Mouse (Mus musculus): Measurements from ENCODE around the gene Gsx2.

Gene Gsx2

GRCm38 (mm10) chr5:75075383-75075941, at the start of gene Gsx2:
TSS of gene Gsx2 (plus strand) at chr5:75075601.
- DNase-seq (ENCODE audit: low read depth, low spot score): no peak

DNA sequence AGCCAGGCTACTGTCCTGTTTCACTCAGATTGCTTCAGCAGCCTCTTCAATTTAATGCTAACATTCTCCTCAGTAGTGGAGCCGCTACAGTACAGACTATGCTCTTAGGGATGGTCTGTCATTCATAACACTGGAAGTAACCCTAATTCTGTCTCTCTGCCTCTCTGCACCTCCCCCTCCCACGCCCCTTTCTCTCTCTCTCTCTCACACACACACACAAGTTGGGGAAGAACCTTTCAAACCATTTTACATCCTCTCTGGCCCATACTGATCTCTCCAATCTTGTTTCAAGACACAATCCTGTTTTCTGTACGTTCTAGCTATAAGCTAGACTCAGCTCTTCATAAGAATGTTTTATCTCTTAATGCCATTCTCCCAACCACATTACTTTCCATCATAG, 39.9 kb upstream of the Gsx2 start:
- no peak for DNase-seq (ENCODE audit: low read depth, low spot score)

- no peak for DNase-seq (ENCODE audit: low read depth, low spot score)
Observed at GRCm38 (mm10) chr5:75039307-75039706, 36.1 kb upstream of the Gsx2 start.

DNA sequence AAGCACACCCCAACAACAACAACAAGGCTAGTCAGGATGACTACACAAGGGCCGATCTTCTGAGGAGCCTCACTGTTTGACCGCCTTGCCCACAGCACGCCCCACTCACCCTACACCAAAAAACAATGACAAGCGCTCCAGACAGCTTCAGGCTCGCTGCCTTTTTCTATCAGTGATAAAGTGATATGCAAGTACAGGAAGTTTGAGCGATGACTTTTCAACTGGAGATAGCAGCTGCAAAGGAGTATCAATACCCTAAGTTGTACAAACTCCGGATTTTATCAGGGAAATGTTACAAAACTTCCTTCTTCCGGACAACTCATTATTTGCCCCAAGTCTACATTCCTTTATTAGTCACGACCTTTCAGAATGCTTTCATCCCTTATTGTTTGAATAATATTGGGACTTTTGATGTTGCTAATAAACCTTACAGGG, 32.4 kb upstream of the Gsx2 start:
- DNase-seq (ENCODE audit: low read depth, low spot score): no peak

DNA sequence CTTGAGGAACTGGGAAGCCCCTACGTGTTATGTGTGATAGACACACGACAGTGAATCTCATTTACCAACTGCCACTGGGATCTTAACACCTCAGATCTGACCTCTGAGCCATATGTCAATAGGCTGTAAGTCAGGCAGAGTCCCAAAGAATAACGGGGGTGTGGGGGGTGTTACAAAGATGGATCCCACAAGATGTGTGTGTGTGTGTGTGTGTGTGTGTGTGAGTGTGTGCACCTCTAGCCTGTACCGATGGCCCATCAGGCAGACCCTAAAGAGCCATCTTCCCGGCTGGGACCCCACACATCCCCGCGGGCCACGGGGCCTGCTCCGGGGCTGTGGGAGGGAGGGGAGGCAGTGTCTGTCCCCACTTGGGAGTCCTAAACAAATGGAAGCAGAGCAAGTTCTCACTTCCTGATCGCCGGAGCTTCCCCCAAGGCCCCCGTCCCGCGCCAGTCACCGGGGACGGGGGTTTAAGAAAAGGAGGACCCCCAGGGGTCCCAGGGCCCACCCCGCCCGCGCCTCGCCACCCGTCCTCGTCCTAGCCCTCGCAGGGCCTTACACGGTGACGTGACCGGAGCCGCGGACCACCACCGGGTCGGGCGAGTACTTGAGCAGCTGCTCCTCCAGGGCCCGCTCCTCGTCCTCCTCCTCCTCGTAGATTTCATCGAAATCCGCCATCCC, 31.6 kb upstream of the Gsx2 start:
- DNase-seq (ENCODE audit: low read depth, low spot score): no peak

DNA sequence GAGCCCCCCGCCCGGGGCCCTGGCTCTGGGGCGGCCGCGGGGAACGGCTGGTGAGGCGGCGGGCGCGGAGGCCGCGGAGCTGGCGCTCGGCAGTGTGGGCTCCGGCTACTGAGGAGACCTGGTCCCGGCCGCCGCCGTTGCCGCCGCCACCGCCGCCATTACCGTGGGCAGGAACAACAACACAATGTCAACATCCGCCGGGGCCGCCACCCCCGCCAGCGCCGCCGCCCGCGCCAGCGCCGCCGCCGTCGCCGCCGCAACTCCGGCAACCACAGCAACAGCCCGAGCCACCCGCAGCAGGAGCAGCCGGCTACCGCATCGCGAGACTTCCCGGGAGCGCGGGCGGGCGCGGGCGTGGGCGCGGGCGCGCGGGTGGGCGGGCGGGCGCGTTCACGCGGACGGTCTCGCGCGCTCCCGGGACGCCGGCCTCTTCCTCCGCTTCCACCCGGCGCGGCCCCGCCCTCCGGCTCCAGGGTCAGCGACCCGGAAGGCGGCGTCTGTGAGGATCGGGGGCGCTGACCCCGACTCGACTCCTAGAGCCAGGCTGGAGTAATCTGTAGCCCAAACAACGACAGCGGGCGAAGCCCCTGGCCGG, 31.0 kb upstream of the Gsx2 start, which contains the start of gene Chic2:
Gene Chic2 (minus strand): TSS at position 465 of the 595 bp plus-strand sequence.
- DNase-seq (ENCODE audit: low read depth, low spot score): no peak

DNA sequence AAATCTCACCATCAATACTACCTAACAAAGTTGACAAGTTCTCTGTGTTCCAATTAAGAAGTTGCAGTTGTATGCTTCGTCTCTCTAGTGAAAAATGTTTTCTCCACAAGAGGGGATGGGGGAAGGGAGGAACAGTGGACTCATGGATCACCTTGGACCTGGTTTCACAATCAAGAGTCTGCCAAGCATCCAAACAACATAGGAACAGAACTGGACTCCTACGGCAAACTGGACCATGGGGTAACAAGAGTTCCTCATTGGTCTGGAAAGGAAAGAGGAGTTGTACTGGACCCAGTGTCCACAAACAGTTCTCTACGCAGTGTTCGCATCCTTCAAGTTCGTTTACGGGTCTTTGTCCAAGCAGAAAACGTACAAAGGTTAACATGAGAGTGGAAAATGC, 30.0 kb upstream of the Gsx2 start:
- no peak for DNase-seq (ENCODE audit: low read depth, low spot score)

DNA sequence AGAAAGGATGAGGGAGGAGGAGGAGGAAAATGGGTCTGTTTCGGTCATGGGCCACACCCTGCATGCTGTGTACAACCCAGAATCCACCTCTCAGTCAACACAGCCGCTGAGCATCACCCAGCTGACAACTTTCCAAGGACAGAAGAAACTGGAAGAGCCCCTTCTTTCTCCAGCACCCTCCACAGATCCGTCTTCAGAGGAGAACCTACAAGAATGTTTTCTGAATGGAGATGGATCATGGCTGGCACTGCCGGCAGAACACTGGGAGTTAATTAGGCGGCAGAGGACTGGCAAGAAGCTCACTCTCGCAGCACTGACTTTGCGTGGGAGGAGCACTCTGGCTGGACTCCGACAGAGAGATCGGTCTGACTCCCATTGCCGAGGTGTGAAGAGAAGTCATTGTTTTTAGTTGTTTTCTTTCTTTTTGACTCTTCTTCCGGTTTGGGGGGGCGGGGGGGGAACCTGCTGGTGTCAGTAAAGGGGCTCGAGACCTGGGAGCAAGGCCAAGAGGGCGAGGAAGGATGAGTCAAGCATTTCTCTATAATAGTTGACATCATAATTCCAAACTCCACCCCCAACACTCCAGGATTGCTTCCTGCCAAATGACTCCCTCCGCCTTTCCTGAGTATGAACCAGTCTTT, 28.6 kb upstream of the Gsx2 start:
- DNase-seq (ENCODE audit: low read depth, low spot score): no peak

GRCm38 (mm10) chr5:75051109-75051508, 24.3 kb upstream of the Gsx2 start:
- no peak for DNase-seq (ENCODE audit: low read depth, low spot score)

GRCm38 (mm10) chr5:75063177-75063576, 12.2 kb upstream of the Gsx2 start:
- DNase-seq (ENCODE audit: low read depth, low spot score): no peak

DNA sequence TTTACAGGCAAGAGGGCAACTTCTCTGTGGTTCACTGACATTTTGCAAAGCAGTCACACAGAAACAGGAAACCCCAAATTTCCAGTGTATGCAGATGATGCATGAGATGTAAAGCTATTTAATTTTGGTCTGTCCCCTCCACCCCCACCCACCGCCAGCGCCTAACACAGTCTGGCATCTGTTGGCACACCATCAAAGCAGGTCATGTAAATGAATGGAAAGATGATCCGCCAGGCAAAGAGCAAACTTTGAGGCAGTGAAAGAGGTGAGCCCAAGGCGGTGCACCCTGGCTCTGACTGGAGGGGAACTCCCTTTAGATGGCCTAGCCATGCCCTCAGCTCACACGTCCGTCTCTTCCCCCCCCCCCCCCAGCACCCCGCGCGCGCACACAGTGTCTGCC, 8.7 kb upstream of the Gsx2 start:
- DNase-seq (ENCODE audit: low read depth, low spot score): no peak

DNA sequence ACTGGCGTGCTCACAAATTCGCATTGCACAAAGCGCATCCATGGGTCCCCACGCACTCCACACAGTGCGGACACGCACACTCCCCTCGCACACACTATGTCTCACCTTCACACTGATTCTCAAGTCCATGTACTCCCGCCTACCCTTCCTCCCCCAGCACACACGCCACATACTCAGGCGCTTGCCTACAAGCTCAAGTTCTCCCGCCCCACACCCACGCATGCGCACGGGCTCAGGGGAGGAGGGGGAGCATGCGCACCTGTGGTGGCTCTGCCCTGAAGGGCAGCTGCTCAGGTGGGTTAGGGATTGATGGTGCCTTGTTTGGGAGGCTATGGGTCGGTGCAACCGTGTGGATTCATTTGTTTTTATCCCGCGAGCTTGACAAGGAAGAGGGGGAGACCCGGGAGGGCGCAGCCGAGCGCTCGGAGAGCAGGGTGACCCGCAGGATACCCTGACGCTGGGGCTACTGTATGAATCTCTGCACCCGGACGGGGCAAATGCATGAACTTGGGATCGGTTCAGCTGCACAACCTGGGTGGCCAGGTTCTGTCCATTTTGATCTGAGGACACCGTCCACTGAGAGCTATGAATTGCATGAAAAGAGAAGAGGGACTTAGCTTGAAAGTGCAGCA, 8.2 kb upstream of the Gsx2 start:
- DNase-seq (ENCODE audit: low read depth, low spot score): no peak

DNA sequence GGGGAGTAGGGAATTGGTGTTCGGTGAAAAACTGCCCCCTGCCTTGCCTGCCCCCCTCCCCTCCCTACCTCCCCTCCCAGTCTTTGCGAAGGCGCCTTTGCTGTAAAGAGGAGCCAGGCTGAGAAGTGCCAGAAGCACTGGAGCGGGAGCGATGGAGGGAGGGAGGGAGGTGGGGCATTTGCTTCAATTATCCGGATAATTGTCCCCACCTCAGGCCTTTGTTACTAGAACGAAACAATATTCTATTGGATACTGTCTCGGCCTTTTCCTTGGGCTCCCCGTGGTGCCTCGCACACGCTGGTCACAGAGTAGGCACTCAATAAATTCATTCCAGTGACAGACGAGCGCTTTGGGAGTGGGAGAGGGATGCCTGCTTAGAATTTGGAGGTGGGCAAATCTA, 5.3 kb upstream of the Gsx2 start:
- DNase-seq (ENCODE audit: low read depth, low spot score): no peak

- DNase-seq (ENCODE audit: low read depth, low spot score): no peak
Observed at GRCm38 (mm10) chr5:75070656-75071375, 4.6 kb upstream of the Gsx2 start.

DNA sequence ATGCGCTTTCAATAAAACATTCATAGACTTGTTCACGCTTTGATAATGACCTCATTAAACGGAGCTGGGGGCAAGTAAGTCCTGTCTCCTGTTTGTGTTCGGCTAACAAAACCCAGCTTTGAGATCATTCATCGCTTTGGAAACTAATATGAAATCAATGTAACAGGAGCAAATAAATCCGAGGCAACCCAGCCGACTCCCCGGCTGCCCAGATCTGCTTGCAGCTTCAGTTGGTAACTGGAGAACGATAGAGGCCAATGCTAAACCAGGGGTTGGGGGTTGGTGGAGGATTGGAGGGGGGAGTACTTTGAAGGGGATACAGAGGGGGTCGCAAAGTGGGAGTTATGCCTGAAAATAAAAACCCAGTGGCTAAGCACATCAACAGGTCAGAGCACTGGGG, 3.5 kb upstream of the Gsx2 start:
- DNase-seq (ENCODE audit: low read depth, low spot score): no peak

GRCm38 (mm10) chr5:75072532-75072931, 2.9 kb upstream of the Gsx2 start:
- no peak for DNase-seq (ENCODE audit: low read depth, low spot score)

DNA sequence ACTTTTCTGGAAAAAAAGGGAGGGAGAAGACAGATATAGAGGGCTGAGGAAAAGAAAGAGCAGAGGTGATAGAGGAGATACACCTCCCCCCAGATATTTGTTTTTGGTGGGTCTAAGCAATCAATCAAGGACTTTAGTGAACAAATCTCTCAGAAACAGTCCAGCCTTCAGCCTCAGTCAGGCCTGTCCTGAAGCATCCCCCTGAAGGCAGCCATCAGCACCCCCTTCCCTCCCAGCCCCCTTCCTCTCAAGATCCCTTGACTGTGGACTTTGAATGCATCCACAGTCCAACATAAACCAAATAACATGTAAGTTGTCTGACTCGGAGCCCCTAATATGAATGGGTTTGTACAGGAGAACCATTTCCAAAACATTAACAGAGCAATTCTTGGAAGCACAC, 2.2 kb upstream of the Gsx2 start:
- no peak for DNase-seq (ENCODE audit: low read depth, low spot score)

DNA sequence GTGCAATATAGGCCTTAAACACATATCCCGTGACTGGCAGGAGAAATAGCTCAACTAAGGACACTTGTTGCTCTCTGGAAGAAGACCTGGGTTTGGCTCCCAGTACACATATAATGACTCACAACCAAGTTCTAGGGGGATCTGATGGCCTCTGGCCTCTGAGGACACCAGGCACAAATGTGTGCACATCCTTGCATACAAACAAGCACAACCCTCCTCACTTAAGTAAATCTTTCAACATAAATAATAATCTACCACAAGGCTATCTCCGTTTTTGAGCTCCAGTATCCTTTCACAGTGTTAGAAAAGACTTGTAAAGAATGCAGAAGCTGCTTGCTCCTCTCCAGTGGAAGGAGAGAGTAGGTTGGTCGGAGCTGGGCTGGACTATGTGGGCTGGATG, 1.7 kb upstream of the Gsx2 start:
- DNase-seq (ENCODE audit: low read depth, low spot score): no peak

GRCm38 (mm10) chr5:75074132-75074531, 1.3 kb upstream of the Gsx2 start:
- no peak for DNase-seq (ENCODE audit: low read depth, low spot score)

- no peak for DNase-seq (ENCODE audit: low read depth, low spot score)
Observed at GRCm38 (mm10) chr5:75074537-75075382, 641 bp upstream of the Gsx2 start.
